Mouse (Mus musculus): Measurements from ENCODE around the gene Ntsr1. TPM values are rescaled to one million over a fixed set of nuclear protein-coding genes. Genes with fewer than 3 reads are reported as not detected.

Ntsr1 gene
- polyA plus RNA-seq, 1 experiment from 2014 or later: 0.31 TPM

DNA sequence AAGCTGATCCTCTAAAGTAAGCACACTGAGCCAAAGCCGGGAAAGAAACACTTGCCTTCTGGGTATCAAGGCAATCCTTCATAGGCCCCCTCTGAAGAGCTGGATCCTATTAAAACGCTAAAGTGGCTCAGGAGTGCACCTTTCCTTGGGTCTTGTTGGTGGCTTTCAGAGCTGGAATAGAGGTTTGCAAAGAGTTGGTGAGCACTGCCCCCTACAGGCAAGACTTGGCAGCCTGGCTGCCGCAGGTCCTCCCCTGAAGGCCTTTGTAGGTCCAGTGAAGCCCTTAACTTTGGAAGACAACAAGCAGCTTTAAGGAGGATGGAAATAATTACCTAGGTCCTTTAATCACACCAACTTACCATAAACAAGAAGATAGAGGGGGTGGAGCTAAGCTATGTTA, 78.9 kb downstream of the Ntsr1 start:
- Histone ChIP-seq H3K9me3 (no peaks in the 10 kb centered on the region), H3K27me3 (ENCODE audit: insufficient read depth, poor library complexity, severe bottlenecking) (peaks cover 30% of the 10 kb centered on the region; the same call in 1 of the 2 replicates), H3K4me1 (replicated peaks) (peaks cover 27% of the 10 kb centered on the region), H3K36me3 (no peaks in the 10 kb centered on the region), H3K27ac (no peak overlapping the region), H3K4me3 (no peak overlapping the region)
- WGBS: 9% methylated on average over 3 of the region's 3 CpGs
- peak; percentile 80 for DNase-seq (ENCODE audit: low spot score)

DNA sequence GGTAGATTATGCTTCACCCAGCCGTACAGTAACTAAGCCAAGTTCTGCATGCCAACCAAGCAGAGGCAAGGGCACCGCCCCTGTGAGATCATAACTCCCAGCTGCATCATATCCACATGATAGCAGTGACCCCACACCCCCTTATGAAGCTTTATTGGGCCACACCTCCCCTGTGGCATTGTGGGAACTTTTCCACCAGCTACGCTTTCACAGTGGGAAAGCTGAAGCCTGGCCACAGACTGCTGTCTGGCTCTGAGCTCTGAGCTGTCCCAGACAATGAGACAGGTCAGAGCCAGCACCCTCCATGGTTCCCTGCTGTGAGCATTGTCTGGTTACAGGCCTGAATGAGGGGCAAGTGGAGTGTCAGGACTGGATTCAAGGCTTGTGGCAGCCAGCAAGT, 81.2 kb downstream of the Ntsr1 start, which contains the start of gene Mrgbp:
TSS of gene Mrgbp (plus strand) at position 303 of the 400 bp plus-strand sequence.
- WGBS: 82% methylated on average over 3 of the region's 3 CpGs
- Histone ChIP-seq H3K27ac (no peak within 1 kb of the TSS), H3K9me3 (no peaks in the 10 kb centered on the region), H3K4me1 (replicated peaks) (peaks cover 47% of the 10 kb centered on the region), H3K27me3 (ENCODE audit: insufficient read depth, poor library complexity, severe bottlenecking) (peaks cover 22% of the 10 kb centered on the region; the same call in 1 of the 2 replicates), H3K36me3 (peaks cover 18% of the 10 kb centered on the region), H3K4me3 (no peak within 1 kb of the TSS)
- DNase-seq (ENCODE audit: low spot score): no peak

DNA sequence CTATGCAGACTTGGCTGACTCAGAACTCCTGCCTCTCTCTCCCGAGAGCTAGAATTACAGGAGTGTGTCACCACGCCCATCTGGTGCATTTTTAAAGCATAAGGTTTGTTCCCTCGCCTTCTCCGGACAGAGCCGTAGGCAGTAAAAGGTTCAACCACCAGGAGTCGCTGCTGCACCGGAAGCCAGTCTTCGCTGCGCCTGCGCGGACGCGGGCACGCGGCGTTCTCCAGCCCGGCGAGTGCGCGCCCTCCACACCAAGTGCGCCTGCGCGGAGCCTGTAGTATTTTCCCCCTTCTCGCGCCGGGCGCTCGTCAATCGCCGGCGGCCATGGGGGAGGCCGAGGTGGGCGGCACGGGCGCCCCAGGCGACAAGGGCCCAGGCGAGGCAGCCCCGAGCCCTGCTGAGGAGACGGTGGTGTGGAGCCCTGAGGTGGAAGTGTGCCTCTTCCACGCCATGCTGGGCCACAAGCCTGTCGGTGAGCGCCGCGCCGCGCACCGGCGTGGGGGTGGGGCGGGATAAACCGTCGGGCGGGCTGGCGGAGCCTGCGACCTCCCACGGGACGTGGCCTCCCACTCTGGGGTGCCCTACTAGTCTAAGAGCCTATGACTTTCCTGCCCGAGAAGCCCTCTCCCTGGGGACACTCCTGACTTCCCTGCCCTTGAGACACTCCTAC, 82.8 kb downstream of the Ntsr1 start:
- peak; percentile 97 for DNase-seq (ENCODE audit: low spot score)
- Histone ChIP-seq H3K9me3 (no peaks in the 10 kb centered on the region), H3K4me1 (replicated peaks) (peaks cover 36% of the 10 kb centered on the region), H3K36me3 (peaks cover 31% of the 10 kb centered on the region), H3K27ac (peak overlapping the region; percentile 98), H3K4me3 (peak overlapping the region; percentile 93), H3K27me3 (ENCODE audit: insufficient read depth, poor library complexity, severe bottlenecking) (peaks cover 19% of the 10 kb centered on the region; the same call in 1 of the 2 replicates)
- WGBS: under 1% methylated on average over 57 of the region's 57 CpGs

- H3K27ac ChIP-seq: peak overlapping the region; percentile 98
- WGBS: 37% methylated on average over 7 of the region's 7 CpGs
These were observed 83.4 kb downstream of the Ntsr1 start for GRCm38 (mm10) chr2:180583154-180583507.

GRCm38 (mm10) chr2:180588736-180589122, 89.0 kb downstream of the Ntsr1 start:
- no peaks in the 10 kb centered on the region for H3K27me3 ChIP-seq (ENCODE audit: insufficient read depth, poor library complexity, severe bottlenecking)
- H3K4me1 ChIP-seq (replicated peaks): peaks cover 41% of the 10 kb centered on the region
- DNase-seq (ENCODE audit: low spot score): no peak
- 46% methylated on average over 6 of the region's 6 CpGs for WGBS
- peaks cover 64% of the 10 kb centered on the region for H3K36me3 ChIP-seq
- H3K4me3 ChIP-seq: peak overlapping the region; percentile 92
- peak overlapping the region; percentile 95 for H3K27ac ChIP-seq
- no peaks in the 10 kb centered on the region for H3K9me3 ChIP-seq

More at GRCm38 (mm10) chr2:180583154-180583507, 83.4 kb downstream of the Ntsr1 start:
- H3K4me3 ChIP-seq: peak overlapping the region; percentile 93
- H3K27me3 ChIP-seq (ENCODE audit: insufficient read depth, poor library complexity, severe bottlenecking): peaks cover 14% of the 10 kb centered on the region; the same call in 1 of the 2 replicates
- no peaks in the 10 kb centered on the region for H3K9me3 ChIP-seq
- peaks cover 31% of the 10 kb centered on the region for H3K36me3 ChIP-seq
- no peak for DNase-seq (ENCODE audit: low spot score)
- peaks cover 36% of the 10 kb centered on the region for H3K4me1 ChIP-seq (replicated peaks)

DNA sequence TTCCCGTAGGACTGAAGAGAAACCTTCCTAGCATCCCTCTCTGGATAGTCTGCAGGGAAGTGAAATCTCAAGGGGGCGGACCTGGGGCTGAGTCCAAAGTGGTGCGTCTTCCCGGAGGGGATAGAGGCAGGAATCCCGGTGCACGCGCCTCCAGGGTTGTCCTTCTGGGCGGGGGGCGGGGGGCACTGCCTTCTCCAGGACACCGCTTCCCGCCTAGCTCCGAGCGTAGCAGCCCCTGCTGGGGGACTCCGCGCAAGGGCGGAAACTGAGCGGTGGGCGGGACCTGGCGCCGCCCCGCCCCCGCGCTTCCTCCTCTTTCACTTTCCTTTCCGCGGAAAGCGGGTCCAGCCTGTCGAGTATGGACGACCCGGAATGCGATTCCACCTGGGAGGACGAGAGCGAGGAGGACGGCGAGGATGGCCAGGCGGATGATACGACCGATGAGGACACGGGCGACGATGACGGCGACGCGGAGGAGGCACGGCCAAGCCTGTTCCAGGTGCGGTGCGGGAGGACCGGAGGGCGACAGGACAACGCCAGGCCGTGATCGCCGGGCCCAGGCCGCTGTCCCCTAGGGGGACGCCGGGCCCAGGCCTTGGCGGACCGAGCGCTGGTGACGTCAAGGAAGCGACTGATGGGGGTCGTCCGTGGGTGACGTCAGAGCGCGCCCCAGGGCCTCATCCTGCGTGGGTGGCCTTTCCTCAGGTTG, 89.5 kb downstream of the Ntsr1 start, which contains the start of gene Ogfr:
TSS of gene Ogfr (plus strand) at position 123 of the 709 bp plus-strand sequence.
- H3K4me1 ChIP-seq (replicated peaks): peaks cover 35% of the 10 kb centered on the region
- peaks cover 68% of the 10 kb centered on the region for H3K36me3 ChIP-seq
- no peaks in the 10 kb centered on the region for H3K9me3 ChIP-seq
- under 1% methylated on average over 66 of the region's 67 CpGs for WGBS
- peak within 1 kb of the TSS; percentile 95 for H3K27ac ChIP-seq
- peak within 1 kb of the TSS; percentile 92 for H3K4me3 ChIP-seq
- peak; percentile 90 for DNase-seq (ENCODE audit: low spot score)
- H3K27me3 ChIP-seq (ENCODE audit: insufficient read depth, poor library complexity, severe bottlenecking): no peaks in the 10 kb centered on the region

Other genes starting within 250 kb of the Ntsr1 start
- 440 and 510 TPM in 2 replicates for gene Rps21, start 242.6 kb upstream of the Ntsr1 start, polyA plus RNA-seq (2016; fragmentation: Nextera tagmentation; extraction: Ambion mirVana)
- 12.6 and 16.0 TPM in 2 replicates for gene Cables2, start 226.5 kb upstream of the Ntsr1 start, polyA plus RNA-seq (2016; fragmentation: Nextera tagmentation; extraction: Ambion mirVana)
- gene Rbbp8nl, start 210.1 kb upstream of the Ntsr1 start, polyA plus RNA-seq (2016; fragmentation: Nextera tagmentation; extraction: Ambion mirVana): 0.18 and 0.55 TPM in 2 replicates
- 0.25 TPM in 1 of 2 replicates, not detected in the other for gene Gata5, start 165.3 kb upstream of the Ntsr1 start, polyA plus RNA-seq (2016; fragmentation: Nextera tagmentation; extraction: Ambion mirVana)
- 7.6 and 8.7 TPM in 2 replicates for gene Slco4a1, start 43.7 kb upstream of the Ntsr1 start, polyA plus RNA-seq (2016; fragmentation: Nextera tagmentation; extraction: Ambion mirVana)
- gene Mrgbp, start 81.3 kb downstream of the Ntsr1 start, polyA plus RNA-seq (2016; fragmentation: Nextera tagmentation; extraction: Ambion mirVana): 39.2 and 39.3 TPM in 2 replicates
- gene Ogfr, start 89.3 kb downstream of the Ntsr1 start, polyA plus RNA-seq (2016; fragmentation: Nextera tagmentation; extraction: Ambion mirVana): 96.4 and 105 TPM in 2 replicates
- gene Col9a3, start 97.8 kb downstream of the Ntsr1 start, polyA plus RNA-seq (2016; fragmentation: Nextera tagmentation; extraction: Ambion mirVana): 10.2 and 14.3 TPM in 2 replicates
- 0.14 and 0.30 TPM in 2 replicates for gene Tcfl5, start 142.7 kb downstream of the Ntsr1 start, polyA plus RNA-seq (2016; fragmentation: Nextera tagmentation; extraction: Ambion mirVana)
- gene Dido1, start 210.0 kb downstream of the Ntsr1 start, polyA plus RNA-seq (2016; fragmentation: Nextera tagmentation; extraction: Ambion mirVana): 31.9 and 33.3 TPM in 2 replicates
- gene Gid8, start 210.1 kb downstream of the Ntsr1 start, polyA plus RNA-seq (2016; fragmentation: Nextera tagmentation; extraction: Ambion mirVana): 50.0 and 50.8 TPM in 2 replicates
- gene Slc17a9, start 225.3 kb downstream of the Ntsr1 start, polyA plus RNA-seq (2016; fragmentation: Nextera tagmentation; extraction: Ambion mirVana): 0.25 and 0.54 TPM in 2 replicates